Mouse (Mus musculus): ENCODE results near the gene Psmd12.
A peak's percentile ranks its signal among the peaks of the same experiment; 100 is the strongest.
"Not testable (repeated sequence)": the region's sequence is repeated elsewhere in the genome, so short reads cannot be mapped to it uniquely, and the experiment has no call there.

Psmd12 gene

GRCm38 (mm10) chr11:107506260-107506659 lies 27.0 kb downstream of the Psmd12 start:
- no peak for ATAC-seq (ENCODE audit: insufficient number of reproducible peaks, low FRiP score, low TSS enrichment)

- ATAC-seq (ENCODE audit: insufficient number of reproducible peaks, low FRiP score, low TSS enrichment), result no peak
These were observed 30.5 kb downstream of the Psmd12 start for GRCm38 (mm10) chr11:107509631-107510338.

GRCm38 (mm10) chr11:107510362-107511269 lies 31.3 kb downstream of the Psmd12 start:
- ATAC-seq (ENCODE audit: insufficient number of reproducible peaks, low FRiP score, low TSS enrichment), result no peak

GRCm38 (mm10) chr11:107511954-107512353 lies 32.7 kb downstream of the Psmd12 start:
- not testable (repeated sequence) for ATAC-seq (ENCODE audit: insufficient number of reproducible peaks, low FRiP score, low TSS enrichment)

- no peak for ATAC-seq (ENCODE audit: insufficient number of reproducible peaks, low FRiP score, low TSS enrichment)
These were observed 33.8 kb downstream of the Psmd12 start for GRCm38 (mm10) chr11:107513047-107513446.

- ATAC-seq (ENCODE audit: insufficient number of reproducible peaks, low FRiP score, low TSS enrichment), result no peak
These were observed 37.1 kb downstream of the Psmd12 start for GRCm38 (mm10) chr11:107516387-107516786.

GRCm38 (mm10) chr11:107518645-107519429 lies 39.6 kb downstream of the Psmd12 start:
- no peak for ATAC-seq (ENCODE audit: insufficient number of reproducible peaks, low FRiP score, low TSS enrichment)

- ATAC-seq (ENCODE audit: insufficient number of reproducible peaks, low FRiP score, low TSS enrichment), result no peak
These were observed 41.9 kb downstream of the Psmd12 start for GRCm38 (mm10) chr11:107521153-107521552.

GRCm38 (mm10) chr11:107524966-107525365 lies 45.7 kb downstream of the Psmd12 start:
- ATAC-seq (ENCODE audit: insufficient number of reproducible peaks, low FRiP score, low TSS enrichment), result no peak

GRCm38 (mm10) chr11:107527632-107528031 lies 48.3 kb downstream of the Psmd12 start:
- ATAC-seq (ENCODE audit: insufficient number of reproducible peaks, low FRiP score, low TSS enrichment), result no peak

GRCm38 (mm10) chr11:107529320-107529719 lies 50.0 kb downstream of the Psmd12 start:
- ATAC-seq (ENCODE audit: insufficient number of reproducible peaks, low FRiP score, low TSS enrichment), result no peak

- ATAC-seq (ENCODE audit: insufficient number of reproducible peaks, low FRiP score, low TSS enrichment), result no peak
These were observed 52.2 kb downstream of the Psmd12 start for GRCm38 (mm10) chr11:107531445-107531844.

GRCm38 (mm10) chr11:107532271-107532670 lies 53.0 kb downstream of the Psmd12 start:
- no peak for ATAC-seq (ENCODE audit: insufficient number of reproducible peaks, low FRiP score, low TSS enrichment)

GRCm38 (mm10) chr11:107538994-107539393 lies 59.7 kb downstream of the Psmd12 start:
- ATAC-seq (ENCODE audit: insufficient number of reproducible peaks, low FRiP score, low TSS enrichment), result no peak

GRCm38 (mm10) chr11:107540339-107540738 lies 61.1 kb downstream of the Psmd12 start:
- no peak for ATAC-seq (ENCODE audit: insufficient number of reproducible peaks, low FRiP score, low TSS enrichment)

GRCm38 (mm10) chr11:107545747-107546476 lies 66.6 kb downstream of the Psmd12 start:
- ATAC-seq (ENCODE audit: insufficient number of reproducible peaks, low FRiP score, low TSS enrichment), result no peak

- no peak; the same call in 1 of the 2 replicates for ATAC-seq (ENCODE audit: insufficient number of reproducible peaks, low FRiP score, low TSS enrichment)
These were observed 67.5 kb downstream of the Psmd12 start for GRCm38 (mm10) chr11:107546667-107547301.

GRCm38 (mm10) chr11:107547351-107548203 lies 68.3 kb downstream of the Psmd12 start, which contains the start of gene Helz:
Gene Helz, plus strand, starts transcription at chr11:107547930.
- peak; percentile 56; the same call in 1 of the 2 replicates for ATAC-seq (ENCODE audit: insufficient number of reproducible peaks, low FRiP score, low TSS enrichment)

Measured in cerebellum, adult (tissue).